Mouse (Mus musculus) embryo, embryonic 11.5 days (tissue): ENCODE results near the gene Ran.

Experiments
- DNase-seq: peaks from one replicate; pipeline ENCODE4 v3.0.0-alpha.2; 2012; ENCODE audit warnings: low read depth, low spot score

Gene Ran

DNA sequence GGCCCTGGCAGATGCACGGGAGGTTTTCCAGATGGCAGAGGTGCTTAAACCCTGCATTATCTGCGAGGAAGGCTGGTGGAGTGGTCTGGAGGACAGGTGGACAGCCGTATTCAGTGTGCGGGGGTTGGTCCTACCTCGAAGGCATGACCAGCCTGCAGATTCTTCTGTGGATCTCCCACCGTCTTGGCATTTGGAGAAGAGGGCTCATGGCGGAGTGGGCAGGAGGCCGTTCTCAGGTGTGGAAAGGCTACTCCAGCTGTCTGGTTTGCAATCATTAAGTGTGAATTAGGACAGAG is 43.9 kb downstream of the Ran start:
- no peak for DNase-seq

- no peak for DNase-seq
Observed at GRCm38 (mm10) chr5:129064186-129064585, 44.3 kb downstream of the Ran start.

DNA sequence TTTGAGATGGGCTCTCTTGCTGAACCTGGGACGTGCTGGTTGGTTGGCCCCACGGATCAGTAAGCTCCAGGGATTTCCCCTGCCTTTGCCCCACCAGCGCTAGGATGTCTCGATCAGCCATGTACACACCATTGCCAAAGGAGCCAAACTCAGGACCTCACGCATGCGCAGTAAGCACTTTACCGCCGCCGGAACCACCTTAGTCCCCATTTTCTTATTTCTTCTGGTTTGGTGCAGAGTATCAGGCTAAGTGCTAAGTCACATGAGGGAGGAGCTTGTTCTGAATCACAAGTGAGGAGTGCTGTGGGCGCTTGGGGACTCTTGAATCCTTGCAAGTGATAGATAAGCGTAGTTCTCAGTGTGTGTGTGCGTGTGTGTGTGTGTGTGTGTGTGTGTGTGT is 45.4 kb downstream of the Ran start:
- no peak for DNase-seq

DNA sequence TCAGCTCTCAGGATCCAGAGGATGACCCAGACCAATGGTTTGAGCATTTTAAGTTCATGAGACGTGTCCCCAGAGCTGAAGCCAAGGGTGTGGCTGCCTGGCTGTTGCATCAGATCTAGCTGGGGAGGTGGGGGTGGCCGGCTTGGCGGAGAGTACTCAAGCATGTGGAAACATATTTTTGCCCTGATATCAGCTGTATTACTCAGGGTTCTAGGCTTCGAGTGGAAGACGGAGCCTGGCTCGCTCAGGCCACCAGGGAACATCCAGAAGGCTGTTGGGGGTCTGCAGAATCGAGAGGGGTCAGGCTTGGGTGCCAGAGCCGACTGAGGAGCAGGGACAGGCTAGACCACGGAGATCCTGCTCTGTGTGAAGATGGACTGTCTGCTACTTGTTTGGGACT is 46.1 kb downstream of the Ran start:
- no peak for DNase-seq

DNA sequence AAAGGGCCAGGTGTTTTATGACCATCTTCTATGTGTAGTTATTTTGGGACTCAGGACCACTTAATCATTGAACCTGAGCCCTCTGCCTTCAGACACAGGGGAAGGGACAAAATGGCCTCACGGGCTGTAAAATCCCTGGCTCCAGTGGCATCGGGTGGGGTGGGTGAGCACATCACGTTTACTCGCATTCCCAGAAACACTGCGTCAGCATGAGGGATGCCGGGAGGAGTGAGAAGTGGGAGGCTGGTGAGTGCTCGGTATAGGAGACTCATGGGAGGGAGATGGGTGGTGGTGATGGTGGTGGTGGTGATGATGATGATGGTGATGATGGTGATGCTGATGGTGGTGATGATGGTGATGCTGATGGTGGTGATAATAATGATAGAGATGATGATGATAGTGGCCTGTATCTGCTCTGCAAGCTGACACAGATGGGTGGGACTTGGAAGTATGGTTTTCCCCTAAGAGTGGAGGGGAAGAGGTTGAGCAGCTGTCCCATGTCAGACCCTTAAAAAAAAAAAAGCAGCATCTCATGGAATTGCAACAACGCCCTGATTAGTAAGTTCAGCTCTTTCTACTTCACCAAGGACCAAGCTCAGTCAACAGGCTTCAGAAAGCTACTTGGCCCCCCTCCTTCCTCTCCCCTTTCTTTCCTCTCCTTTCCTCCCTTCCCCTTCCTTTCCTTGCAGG is 46.8 kb downstream of the Ran start:
- DNase-seq = no peak

- DNase-seq = no peak
Observed at GRCm38 (mm10) chr5:129067231-129067834, 47.5 kb downstream of the Ran start.

GRCm38 (mm10) chr5:129071761-129072280 is 52.0 kb downstream of the Ran start:
- no peak for DNase-seq

- DNase-seq = no peak
Observed at GRCm38 (mm10) chr5:129073404-129073803, 53.5 kb downstream of the Ran start.
